Mouse (Mus musculus) forebrain, embryonic 15.5 days (tissue): Measurements from ENCODE around the gene Fermt3. TPM values are rescaled to one million over a fixed set of nuclear protein-coding genes. Genes with fewer than 3 reads are reported as not detected.

Source experiments
- ATAC-seq: fragments of 200-750 bp; cut with Nextera tagmentation; replicated peaks from 2 replicates; pipeline ENCODE4 v1.8.0; 2017; ENCODE audit warnings: mild to moderate bottlenecking, moderate TSS enrichment, moderate library complexity
- H3K27ac ChIP-seq: fragments of 300-500 bp; sonication (generic); replicated peaks from 2 replicates; pipeline ENCODE4 v1.5.1; 2015; ENCODE audit warnings: mild to moderate bottlenecking, inconsistent platforms
- H3K27me3 ChIP-seq: fragments of 300-500 bp; sonication (generic); 2 replicates; pipeline ENCODE4 v1.6.1; 2015; ENCODE audit warnings: inconsistent platforms
- H3K36me3 ChIP-seq: fragments of 300-500 bp; sonication (generic); 2 replicates; pipeline ENCODE4 v1.6.1; 2015; ENCODE audit warnings: mild to moderate bottlenecking, inconsistent platforms
- H3K4me1 ChIP-seq: fragments of 300-500 bp; sonication (generic); 2 replicates; pipeline ENCODE4 v1.6.1; 2015; ENCODE audit warnings: inconsistent platforms
- H3K4me2 ChIP-seq: fragments of 300-500 bp; sonication (generic); replicated peaks from 2 replicates; pipeline ENCODE4 v1.6.1; 2015; ENCODE audit warnings: mild to moderate bottlenecking, inconsistent platforms
- H3K4me3 ChIP-seq: fragments of 300-500 bp; sonication (generic); 2 replicates; pipeline ENCODE4 v1.5.1; 2015; ENCODE audit warnings: mild to moderate bottlenecking, inconsistent platforms
- H3K9ac ChIP-seq: fragments of 300-500 bp; sonication (generic); replicated peaks from 2 replicates; pipeline ENCODE4 v1.6.1; 2015; ENCODE audit warnings: mild to moderate bottlenecking, inconsistent platforms
- H3K9me3 ChIP-seq: fragments of 300-500 bp; sonication (generic); 2 replicates; pipeline ENCODE4 v1.6.1; 2016; ENCODE audit warnings: inconsistent platforms
- WGBS: fragments of 180-500 bp; shearing (Covaris S2); methylation state at CpG from one replicate; pipeline ENCODE4 v1.1.7; 2015; ENCODE audit warnings: mixed read lengths; 5-methylcytosine and 5-hydroxymethylcytosine counted together
- polyA plus RNA-seq: library from polyadenylated mRNA; unstranded; fragments of >200 nt; fragmentation: Nextera tagmentation; extraction: Ambion mirVana; gene quantifications from 2 replicates; pipeline ENCODE4 v1.2.1, GENCODE M21; 2015

Gene Fermt3
- polyA plus RNA-seq, 1 experiment from 2014 or later, result 3.6 TPM

DNA sequence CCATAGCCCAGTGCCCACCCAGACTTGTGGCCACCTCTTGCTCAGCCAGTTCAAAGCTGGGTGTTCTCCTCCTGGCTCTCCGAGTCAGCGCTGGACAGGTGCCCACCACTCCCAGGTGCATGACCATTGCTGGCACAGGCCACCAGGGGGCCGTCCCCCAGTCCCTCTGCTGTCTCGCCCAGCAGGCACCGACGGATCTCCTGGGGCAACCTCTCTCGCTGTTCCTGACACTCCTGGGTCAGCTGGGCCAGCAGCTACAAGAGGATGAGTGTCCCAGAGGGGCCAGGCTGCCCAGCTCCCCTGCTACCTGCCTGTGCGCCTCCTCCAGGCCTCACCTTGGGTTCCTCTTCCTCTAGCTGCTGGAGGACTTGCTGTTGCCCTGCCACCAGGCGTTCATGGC lies 65.2 kb downstream of the Fermt3 start:
- WGBS, result 46% methylated on average over 9 of the region's 9 CpGs
- Histone ChIP-seq H3K4me3 (no peak overlapping the region), H3K9ac (no peak overlapping the region)

DNA sequence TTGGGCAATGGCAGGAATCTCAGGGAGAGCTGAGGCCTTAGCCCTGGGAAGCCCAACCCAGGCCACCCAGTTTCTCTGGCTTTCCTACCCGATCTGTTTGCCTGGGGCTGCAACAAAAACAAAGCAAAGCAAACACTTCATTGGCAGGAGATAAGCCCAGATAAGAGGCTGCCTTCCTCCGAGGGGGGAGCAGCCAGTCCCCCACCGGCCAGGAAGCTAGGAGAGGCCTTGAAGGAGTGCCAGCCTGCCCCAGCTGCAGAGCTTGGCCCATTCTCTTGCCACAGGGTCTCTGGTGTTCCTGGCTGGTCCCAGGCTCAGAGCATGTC lies 66.6 kb downstream of the Fermt3 start:
- H3K36me3 ChIP-seq, result no peaks in the 10 kb centered on the region
- peak overlapping the region; percentile 63 for H3K4me3 ChIP-seq
- no peaks in the 10 kb centered on the region for H3K27me3 ChIP-seq
- WGBS, result 14% methylated on average over 3 of the region's 3 CpGs
- H3K9ac ChIP-seq, result peak overlapping the region; percentile 74
- peak overlapping the region; percentile 95 for H3K27ac ChIP-seq
- H3K4me2 ChIP-seq, result peak overlapping the region; percentile 94
- ATAC-seq, result no peak
- H3K9me3 ChIP-seq, result no peaks in the 10 kb centered on the region
- peaks cover 21% of the 10 kb centered on the region for H3K4me1 ChIP-seq

More for the DNA sequence above, 65.2 kb downstream of the Fermt3 start:
- no peaks in the 10 kb centered on the region for H3K9me3 ChIP-seq
- no peak overlapping the region for H3K27ac ChIP-seq
- no peak overlapping the region for H3K4me2 ChIP-seq
- no peaks in the 10 kb centered on the region for H3K27me3 ChIP-seq
- H3K36me3 ChIP-seq, result no peaks in the 10 kb centered on the region
- no peak for ATAC-seq
- peaks cover 21% of the 10 kb centered on the region for H3K4me1 ChIP-seq

DNA sequence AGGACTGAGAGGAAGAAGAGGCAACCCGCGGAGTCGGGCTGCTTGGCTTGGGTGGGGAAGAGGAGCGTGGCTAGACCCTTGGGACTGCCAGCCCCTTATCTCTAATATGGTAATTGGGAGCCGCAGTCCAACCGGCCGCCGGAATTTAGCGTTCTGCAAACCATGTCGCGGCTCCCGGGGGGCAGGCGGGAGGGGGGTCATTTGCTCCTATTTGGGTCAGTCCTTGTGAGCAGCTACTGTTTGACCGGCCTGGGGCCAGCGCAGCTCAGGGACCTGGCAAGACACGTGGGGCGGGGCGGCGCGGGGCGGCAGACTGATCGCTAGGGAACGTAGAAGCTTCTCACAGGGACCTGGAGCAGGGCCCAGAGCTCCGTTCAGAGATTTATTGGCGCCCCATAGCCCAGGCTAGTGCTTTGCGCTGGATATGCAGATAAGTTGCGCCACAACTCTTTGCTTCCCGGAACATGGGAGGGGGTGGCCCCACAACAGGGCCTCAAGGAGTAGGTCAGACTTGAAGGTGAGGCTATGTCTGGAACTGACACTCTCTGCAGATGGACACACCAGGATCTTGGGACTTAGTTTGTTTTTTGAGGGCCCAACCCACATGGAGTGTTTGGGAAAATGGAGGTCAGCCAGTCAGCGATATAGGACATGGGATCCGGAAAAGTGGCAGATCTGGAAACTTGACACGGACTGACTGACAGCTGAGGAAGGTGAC lies 67.1 kb downstream of the Fermt3 start:
- 2% methylated on average over 31 of the region's 31 CpGs for WGBS
- peak; percentile 11 for ATAC-seq
- peaks cover under 1% of the 10 kb centered on the region; the same call in 1 of the 2 replicates for H3K36me3 ChIP-seq
- H3K27ac ChIP-seq, result peak overlapping the region; percentile 95
- H3K9me3 ChIP-seq, result no peaks in the 10 kb centered on the region
- peaks cover 21% of the 10 kb centered on the region for H3K4me1 ChIP-seq
- peak overlapping the region; percentile 74 for H3K9ac ChIP-seq
- no peaks in the 10 kb centered on the region for H3K27me3 ChIP-seq
- H3K4me2 ChIP-seq, result peak overlapping the region; percentile 94
- H3K4me3 ChIP-seq, result peak overlapping the region; percentile 63

DNA sequence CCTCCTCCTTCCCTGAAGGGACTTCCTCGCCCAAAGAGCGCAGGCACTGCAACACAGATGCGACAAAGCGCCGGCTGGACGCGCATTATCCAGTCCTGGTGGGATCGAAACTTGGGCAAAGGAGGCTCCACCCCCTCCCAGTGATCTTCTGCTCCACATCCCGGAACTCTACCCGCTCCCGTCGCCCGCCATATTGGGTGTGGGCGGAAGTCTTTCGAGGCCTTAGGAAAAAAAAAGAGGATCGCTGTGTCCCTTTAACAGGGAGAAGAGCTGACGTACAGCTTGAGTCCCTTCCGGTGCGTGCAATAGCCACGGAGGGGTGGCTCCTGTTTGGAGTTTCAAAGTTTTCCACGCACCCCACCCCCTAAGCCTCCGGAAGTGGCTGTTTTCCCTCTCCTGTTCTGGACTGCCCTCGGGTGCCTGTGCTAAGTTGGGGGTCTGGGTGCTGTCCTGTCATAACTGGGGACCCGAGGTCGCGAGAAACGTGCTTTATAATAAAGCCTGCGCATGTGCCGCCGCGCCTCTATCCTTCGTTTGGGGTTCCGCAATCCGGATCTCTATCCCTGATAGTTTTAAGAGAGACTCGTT lies 67.8 kb downstream of the Fermt3 start:
- H3K27ac ChIP-seq, result peak overlapping the region; percentile 95
- WGBS, result under 1% methylated on average over 35 of the region's 35 CpGs
- peak; percentile 85 for ATAC-seq
- H3K27me3 ChIP-seq, result no peaks in the 10 kb centered on the region
- H3K9ac ChIP-seq, result peak overlapping the region; percentile 74
- peak overlapping the region; percentile 94 for H3K4me2 ChIP-seq
- peaks cover 2% of the 10 kb centered on the region; the same call in 1 of the 2 replicates for H3K36me3 ChIP-seq
- no peaks in the 10 kb centered on the region for H3K9me3 ChIP-seq
- H3K4me3 ChIP-seq, result peak overlapping the region; percentile 63
- H3K4me1 ChIP-seq, result peaks cover 21% of the 10 kb centered on the region

DNA sequence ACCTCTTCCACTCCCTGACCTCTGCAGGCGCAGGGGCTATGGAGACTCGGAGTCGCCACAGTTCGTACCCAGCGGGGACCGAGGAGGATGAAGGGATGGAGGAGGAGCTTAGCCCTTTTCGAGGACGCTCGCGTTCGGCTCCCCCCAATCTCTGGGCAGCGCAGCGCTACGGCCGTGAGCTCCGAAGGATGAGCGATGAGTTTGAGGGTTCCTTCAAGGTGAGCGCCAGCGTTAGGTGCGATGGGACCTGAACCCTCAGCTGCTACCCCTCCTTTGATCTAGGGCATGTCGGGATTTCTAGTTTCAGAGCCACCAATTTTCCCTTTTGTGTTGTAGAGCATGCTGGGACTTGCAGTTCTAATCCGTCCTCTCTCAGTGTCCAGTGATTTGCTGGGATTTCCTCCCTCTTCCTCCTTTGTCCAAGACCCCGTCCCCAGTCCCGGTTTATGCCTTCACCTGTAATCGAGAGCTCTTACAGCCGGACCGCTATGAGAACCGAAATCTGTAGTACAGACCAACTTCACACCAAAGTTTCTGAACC lies 68.6 kb downstream of the Fermt3 start:
- Histone ChIP-seq H3K4me3 (peak overlapping the region; percentile 63), H3K4me2 (peak overlapping the region; percentile 94), H3K9ac (peak overlapping the region; percentile 74), H3K4me1 (peaks cover 21% of the 10 kb centered on the region), H3K27me3 (no peaks in the 10 kb centered on the region), H3K36me3 (peaks cover 3% of the 10 kb centered on the region; the same call in 1 of the 2 replicates), H3K9me3 (no peaks in the 10 kb centered on the region), H3K27ac (peak overlapping the region; percentile 95)
- ATAC-seq, result peak; percentile 57
- under 1% methylated on average over 28 of the region's 28 CpGs for WGBS

DNA sequence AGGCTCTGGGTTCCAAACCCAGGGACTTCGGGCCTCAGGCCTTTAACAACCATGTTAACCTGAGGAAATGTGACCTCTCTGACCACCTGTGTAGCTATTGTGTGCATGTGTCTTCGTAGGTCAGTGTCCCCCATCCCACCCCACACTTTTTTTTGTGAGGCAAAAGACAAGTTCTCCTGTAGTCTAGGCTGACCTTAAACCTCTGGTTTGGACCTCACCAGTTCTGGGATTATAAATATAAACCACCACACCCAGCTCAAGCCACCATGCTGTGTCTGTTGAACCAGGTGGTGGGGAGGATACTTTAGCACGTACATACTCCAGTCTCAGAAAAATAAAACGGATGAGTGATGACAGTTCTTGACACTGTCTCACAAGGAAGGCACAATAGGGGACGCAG lies 69.3 kb downstream of the Fermt3 start:
- 52% methylated on average over 5 of the region's 5 CpGs for WGBS
- Histone ChIP-seq H3K27ac (peak overlapping the region; percentile 95), H3K4me1 (peaks cover 21% of the 10 kb centered on the region), H3K9ac (peak overlapping the region; percentile 74), H3K4me3 (peak overlapping the region; percentile 63), H3K36me3 (peaks cover 6% of the 10 kb centered on the region; the same call in 1 of the 2 replicates), H3K9me3 (no peaks in the 10 kb centered on the region), H3K27me3 (no peaks in the 10 kb centered on the region), H3K4me2 (peak overlapping the region; percentile 94)
- ATAC-seq, result no peak

DNA sequence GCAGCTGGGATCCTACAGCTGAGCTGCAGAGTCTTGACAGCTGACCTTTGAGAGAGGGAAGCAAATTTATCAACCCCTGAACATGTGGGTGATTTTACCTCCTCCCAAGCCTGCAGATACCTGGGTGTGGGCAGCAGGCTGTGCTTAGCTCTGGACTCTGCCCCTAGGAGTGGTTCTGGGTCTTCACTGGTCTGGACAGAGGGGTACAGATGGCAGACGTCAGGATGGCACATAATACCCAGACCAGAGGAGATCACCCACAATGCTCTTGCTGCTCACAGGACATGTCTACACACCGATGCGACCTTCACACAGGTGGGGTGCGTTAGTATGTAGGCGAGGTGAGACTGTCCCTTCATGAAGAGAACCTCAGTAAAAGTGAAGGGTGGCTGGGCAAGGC lies 69.7 kb downstream of the Fermt3 start:
- no peaks in the 10 kb centered on the region for H3K9me3 ChIP-seq
- H3K27me3 ChIP-seq, result no peaks in the 10 kb centered on the region
- H3K27ac ChIP-seq, result no peak overlapping the region
- WGBS, result 90% methylated on average over 5 of the region's 5 CpGs
- H3K4me3 ChIP-seq, result no peak overlapping the region
- H3K9ac ChIP-seq, result no peak overlapping the region
- peaks cover 6% of the 10 kb centered on the region; the same call in 1 of the 2 replicates for H3K36me3 ChIP-seq
- no peak for ATAC-seq
- no peak overlapping the region for H3K4me2 ChIP-seq
- H3K4me1 ChIP-seq, result peaks cover 21% of the 10 kb centered on the region

Other genes starting within 250 kb of the Fermt3 start
- 7.1 and 7.7 TPM in 2 replicates for gene Rps6ka4, start 178.8 kb downstream of the Fermt3 start, polyA plus RNA-seq
- 0.40 and 0.71 TPM in 2 replicates for gene Ccdc88b, start 161.3 kb downstream of the Fermt3 start, polyA plus RNA-seq
- 116 and 125 TPM in 2 replicates for gene Trmt112, start 109.8 kb downstream of the Fermt3 start, polyA plus RNA-seq
- 231 and 241 TPM in 2 replicates for gene Prdx5, start 109.4 kb downstream of the Fermt3 start, polyA plus RNA-seq
- gene Esrra, start 97.7 kb downstream of the Fermt3 start, polyA plus RNA-seq, result 20.3 and 21.2 TPM in 2 replicates
- gene Catsperz, start 94.1 kb downstream of the Fermt3 start, polyA plus RNA-seq, result 0.85 and 0.96 TPM in 2 replicates
- gene Kcnk4, start 85.0 kb downstream of the Fermt3 start, polyA plus RNA-seq, result 1.4 and 1.8 TPM in 2 replicates
- gene Bad, start 77.6 kb downstream of the Fermt3 start, polyA plus RNA-seq, result 83.7 and 83.8 TPM in 2 replicates
- gene Gpr137, start 77.0 kb downstream of the Fermt3 start, polyA plus RNA-seq, result 48.0 and 48.2 TPM in 2 replicates
- 263 and 289 TPM in 2 replicates for gene Ppp1r14b, start 44.5 kb downstream of the Fermt3 start, polyA plus RNA-seq
- 11.2 and 11.5 TPM in 2 replicates for gene Plcb3, start 43.0 kb downstream of the Fermt3 start, polyA plus RNA-seq
- 83.7 and 90.9 TPM in 2 replicates for gene Fkbp2, start 39.0 kb downstream of the Fermt3 start, polyA plus RNA-seq
- 41.0 and 46.7 TPM in 2 replicates for gene Vegfb, start 31.8 kb downstream of the Fermt3 start, polyA plus RNA-seq
- 20.3 and 22.8 TPM in 2 replicates for gene Dnajc4, start 26.9 kb downstream of the Fermt3 start, polyA plus RNA-seq
- 18.1 and 18.2 TPM in 2 replicates for gene Nudt22, start 23.4 kb downstream of the Fermt3 start, polyA plus RNA-seq
- gene Trpt1, start 23.3 kb downstream of the Fermt3 start, polyA plus RNA-seq, result 14.8 and 16.0 TPM in 2 replicates
- 243 and 245 TPM in 2 replicates for gene Stip1, start 20.5 kb upstream of the Fermt3 start, polyA plus RNA-seq
- 5.8 and 6.0 TPM in 2 replicates for gene Macrod1, start 37.3 kb upstream of the Fermt3 start, polyA plus RNA-seq
- 14.9 and 18.9 TPM in 2 replicates for gene Flrt1, start 86.3 kb upstream of the Fermt3 start, polyA plus RNA-seq
- 232 and 233 TPM in 2 replicates for gene Otub1, start 186.8 kb upstream of the Fermt3 start, polyA plus RNA-seq
- 656 and 676 TPM in 2 replicates for gene Cox8a, start 198.1 kb upstream of the Fermt3 start, polyA plus RNA-seq
- gene Naa40, start 221.7 kb upstream of the Fermt3 start, polyA plus RNA-seq, result 69.2 and 69.5 TPM in 2 replicates
- 60.7 and 67.7 TPM in 2 replicates for gene Rcor2, start 247.9 kb upstream of the Fermt3 start, polyA plus RNA-seq